In genomic region chr15:93283349-93283748, GRCm38 (mm10) we compare ENCODE assay signal across 9 mouse cellular contexts. TPM values are rescaled to one million over a fixed set of nuclear protein-coding genes. Genes with fewer than 3 reads are reported as not detected.
DNase-seq lines count a peak whose midpoint lies in the region; ATAC-seq lines count a peak whose summit lies in the region.
"Had no signal": no experiment of that assay in that cellular context is flagged by ENCODE, and none has a peak within 500 bp of the region (broad histone marks: within the 10 kb centered on the region; RNA-seq: fewer than 3 reads in every experiment).

No protein-coding gene starts in this region.

- no peak overlapping the region for H3K4me2 ChIP-seq in midbrain, embryonic 14.5 days (ENCODE audit: low read length)
- H3K4me2 ChIP-seq in midbrain, embryonic 16.5 days (ENCODE audit: low read length): no peak overlapping the region
- H3K4me2 ChIP-seq in forebrain, embryonic 11.5 days (ENCODE audit: low read depth, low read length, severe bottlenecking): no peak overlapping the region

- H3K27ac ChIP-seq in midbrain, embryonic 14.5 days (replicated peaks; ENCODE audit: low read depth, low read length): no peak overlapping the region
- H3K27ac ChIP-seq in midbrain, embryonic 16.5 days (ENCODE audit: low read length): no peak overlapping the region
- no peak overlapping the region for H3K27ac ChIP-seq in forebrain, embryonic 11.5 days (ENCODE audit: low read depth, low read length)

- peaks cover 21% of the 10 kb centered on the region for H3K36me3 ChIP-seq in midbrain, embryonic 14.5 days (ENCODE audit: control insufficient read depth, insufficient read depth, low read length)
- peaks cover 9% of the 10 kb centered on the region; the same call in 1 of the 2 replicates for H3K36me3 ChIP-seq in midbrain, embryonic 16.5 days (ENCODE audit: control insufficient read depth, insufficient read depth, low read length)
- H3K36me3 ChIP-seq in forebrain, embryonic 11.5 days (ENCODE audit: control insufficient read depth, insufficient read depth, low read length): peaks cover 2% of the 10 kb centered on the region; the same call in 1 of the 2 replicates

- no peaks in the 10 kb centered on the region for H3K27me3 ChIP-seq in midbrain, embryonic 14.5 days (ENCODE audit: control insufficient read depth, insufficient read depth, low read length)
- H3K27me3 ChIP-seq in midbrain, embryonic 16.5 days (ENCODE audit: control insufficient read depth, insufficient read depth, low read depth, low read length): no peaks in the 10 kb centered on the region
- no peaks in the 10 kb centered on the region for H3K27me3 ChIP-seq in forebrain, embryonic 11.5 days (ENCODE audit: control insufficient read depth, insufficient read depth, low read length)

- ATAC-seq in midbrain, embryonic 14.5 days (ENCODE audit: low FRiP score, low TSS enrichment): no peak
- ATAC-seq in midbrain, embryonic 16.5 days: no peak
- ATAC-seq in common myeloid progenitor, adult 5-6 weeks (replicated peaks; ENCODE audit: low read depth, poor library complexity, severe bottlenecking): peak; percentile 72
- peak; percentile 73 for ATAC-seq in megakaryocyte-erythroid progenitor cell, adult 5-6 weeks (replicated peaks; ENCODE audit: low FRiP score, low TSS enrichment, poor library complexity, severe bottlenecking)
- ATAC-seq in forebrain, embryonic 11.5 days (replicated peaks; ENCODE audit: low FRiP score): no peak

- 69% methylated on average over 11 of the region's 11 CpGs for WGBS in midbrain, embryonic 14.5 days
- 69% methylated on average over 11 of the region's 11 CpGs for WGBS in midbrain, embryonic 16.5 days
- WGBS in forebrain, embryonic 11.5 days: 70% methylated on average over 11 of the region's 11 CpGs

- H3K9ac ChIP-seq in midbrain, embryonic 14.5 days (replicated peaks; ENCODE audit: low read length): no peak overlapping the region
- H3K9ac ChIP-seq in midbrain, embryonic 16.5 days (ENCODE audit: low read depth, low read length): no peak overlapping the region
- no peak overlapping the region for H3K9ac ChIP-seq in forebrain, embryonic 11.5 days (ENCODE audit: low read length)

- no peaks in the 10 kb centered on the region for H3K9me3 ChIP-seq in midbrain, embryonic 14.5 days (ENCODE audit: control insufficient read depth, low read length)
- H3K9me3 ChIP-seq in midbrain, embryonic 16.5 days (replicated peaks; ENCODE audit: control insufficient read depth, low read length, poor library complexity, severe bottlenecking): no peaks in the 10 kb centered on the region
- no peaks in the 10 kb centered on the region for H3K9me3 ChIP-seq in forebrain, embryonic 11.5 days (ENCODE audit: control insufficient read depth, low read length)

- no peak overlapping the region for H3K4me3 ChIP-seq in midbrain, embryonic 14.5 days (replicated peaks; ENCODE audit: low read depth, low read length)
- no peak overlapping the region for H3K4me3 ChIP-seq in midbrain, embryonic 16.5 days (ENCODE audit: low read depth, low read length)
- H3K4me3 ChIP-seq in forebrain, embryonic 11.5 days (ENCODE audit: low read depth, low read length): no peak overlapping the region
- H3K4me3 ChIP-seq: erythroblast, embryonic 14.5 days had no signal

- DNase-seq in cerebellum, postnatal 14 days: peak; percentile 37 to 67
- DNase-seq in cerebellum, adult 9-11 months: no peak
- peak; percentile 33 for DNase-seq in midbrain, embryonic 14.5 days
- no peak for DNase-seq in forebrain, embryonic 11.5 days (ENCODE audit: low spot score)
- no peak for DNase-seq in heart, adult 9 months (ENCODE audit: low spot score in 2 of 2)

- no peaks in the 10 kb centered on the region for H3K4me1 ChIP-seq in midbrain, embryonic 14.5 days (ENCODE audit: control insufficient read depth, insufficient read depth, low read length)
- no peaks in the 10 kb centered on the region for H3K4me1 ChIP-seq in midbrain, embryonic 16.5 days (ENCODE audit: control insufficient read depth, insufficient read depth, low read length)
- H3K4me1 ChIP-seq in forebrain, embryonic 11.5 days (replicated peaks; ENCODE audit: control insufficient read depth, insufficient read depth, low read length): no peaks in the 10 kb centered on the region

RNA-seq across cellular contexts. Expression of gene Gxylt1, which starts 8.4 kb away (rescaled TPM):
- 5.0 and 7.3 TPM in 2 replicates for polyA plus RNA-seq in midbrain, embryonic 14.5 days (2014; fragmentation: Nextera tagmentation; extraction: Ambion mirVana)
- 5.2 and 6.0 TPM in 2 replicates for polyA plus RNA-seq in midbrain, embryonic 16.5 days (2015; fragmentation: Nextera tagmentation; extraction: Ambion mirVana)
- total RNA-seq in common myeloid progenitor, adult 5-6 weeks (2017): 19.9 and 20.7 TPM in 2 replicates
- 7.2 and 8.2 TPM in 2 replicates for total RNA-seq in megakaryocyte-erythroid progenitor cell, adult 5-6 weeks (2014; fragmentation: Nextera tagmentation)
- total RNA-seq in megakaryocyte-erythroid progenitor cell, adult 5-6 weeks (2017): 11.0 and 12.6 TPM in 2 replicates
- 19.7 and 21.7 TPM in 2 replicates for polyA plus RNA-seq in forebrain, embryonic 11.5 days (2014; fragmentation: Nextera tagmentation; extraction: Ambion mirVana)

RNA-seq across cellular contexts. Expression of gene Yaf2, which starts 53.4 kb away (rescaled TPM):
- 122 and 133 TPM in 2 replicates for polyA plus RNA-seq in midbrain, embryonic 14.5 days (2014; fragmentation: Nextera tagmentation; extraction: Ambion mirVana)
- polyA plus RNA-seq in midbrain, embryonic 16.5 days (2015; fragmentation: Nextera tagmentation; extraction: Ambion mirVana): 123 and 128 TPM in 2 replicates
- 36.0 and 37.0 TPM in 2 replicates for total RNA-seq in common myeloid progenitor, adult 5-6 weeks (2017)
- total RNA-seq in megakaryocyte-erythroid progenitor cell, adult 5-6 weeks (2014; fragmentation: Nextera tagmentation): 19.6 and 22.9 TPM in 2 replicates
- total RNA-seq in megakaryocyte-erythroid progenitor cell, adult 5-6 weeks (2017): 28.2 and 31.4 TPM in 2 replicates
- 106 and 116 TPM in 2 replicates for polyA plus RNA-seq in forebrain, embryonic 11.5 days (2014; fragmentation: Nextera tagmentation; extraction: Ambion mirVana)

Comparison
In these comparisons a context has a peak if more than half of its experiments do, and no peak if none do; other contexts are left out.
1. DNase-seq: peak in cerebellum, postnatal 14 days (2 of 2) and midbrain, embryonic 14.5 days (single experiment); none in cerebellum, adult 9-11 months (single experiment), forebrain, embryonic 11.5 days (single experiment) and heart, adult 9 months (0 of 2).
2. ATAC-seq: peak in common myeloid progenitor, adult 5-6 weeks (single experiment) and megakaryocyte-erythroid progenitor cell, adult 5-6 weeks (single experiment); none in midbrain, embryonic 14.5 days (single experiment), midbrain, embryonic 16.5 days (single experiment) and forebrain, embryonic 11.5 days (single experiment).